Mouse (Mus musculus) heart, adult 9 months (tissue): ENCODE results near the gene Scfd2.

Experiments used
- DNase-seq, 2 experiments: peaks; one replicate each; pipeline ENCODE4 v3.0.0; 2022; ENCODE audit warnings: low spot score in 2 of 2

The Scfd2 gene

GRCm38 (mm10) chr5:74313542-74313941, 218.0 kb downstream of the Scfd2 start:
- DNase-seq, result no peak

DNA sequence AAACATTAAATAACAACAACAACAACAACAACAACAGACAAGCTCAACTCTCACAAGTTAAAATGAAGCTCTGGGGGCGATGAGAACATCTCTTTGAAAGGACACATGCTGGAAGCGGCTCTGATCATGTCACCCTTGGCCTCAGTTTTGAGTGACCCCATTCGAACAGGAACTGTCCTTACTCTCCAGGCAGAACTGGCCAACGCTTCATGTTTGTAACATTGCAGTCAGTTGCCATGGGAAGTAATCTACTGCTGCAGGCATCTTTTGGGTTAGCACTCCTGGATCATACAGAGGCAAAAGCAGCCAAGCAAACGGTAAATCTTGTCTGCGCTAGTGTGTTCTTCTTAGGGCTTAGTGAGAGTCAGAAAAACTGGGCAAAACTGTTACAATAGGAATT, 219.7 kb downstream of the Scfd2 start:
- peak in 1 of 2 experiments; percentile 43 for DNase-seq

DNA sequence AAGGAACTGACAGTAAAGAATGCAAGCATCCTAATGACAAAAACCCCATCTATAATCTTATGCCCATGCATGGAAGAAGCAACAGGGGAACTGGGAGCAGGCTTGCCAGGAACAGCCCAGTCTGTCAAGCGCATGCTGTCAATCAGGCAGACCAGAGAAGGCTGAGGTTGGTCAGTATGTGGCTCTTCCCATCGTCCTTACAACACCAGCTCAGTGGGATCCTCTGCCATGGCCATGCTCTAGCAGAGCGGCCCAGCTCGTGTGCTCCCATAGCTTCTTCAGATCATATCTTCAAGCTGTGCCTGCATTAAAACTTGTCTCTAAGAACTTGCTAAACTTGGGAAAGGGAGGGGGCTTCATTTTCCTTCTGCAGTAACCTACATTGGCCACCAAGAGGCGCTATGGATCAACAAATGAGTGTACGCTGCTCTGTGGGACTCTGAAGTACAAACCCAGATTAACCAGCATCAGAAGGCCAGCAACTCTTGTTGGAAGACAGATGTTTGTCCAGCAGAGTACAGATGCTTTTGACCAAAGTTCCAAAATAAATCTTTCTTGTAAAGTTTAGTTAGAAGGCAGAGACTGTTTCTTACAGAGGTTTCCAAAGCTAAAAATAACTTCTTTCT, 220.2 kb downstream of the Scfd2 start:
- DNase-seq, result peak; percentile 68 to 70

GRCm38 (mm10) chr5:74310101-74310500, 221.5 kb downstream of the Scfd2 start:
- no peak for DNase-seq

DNA sequence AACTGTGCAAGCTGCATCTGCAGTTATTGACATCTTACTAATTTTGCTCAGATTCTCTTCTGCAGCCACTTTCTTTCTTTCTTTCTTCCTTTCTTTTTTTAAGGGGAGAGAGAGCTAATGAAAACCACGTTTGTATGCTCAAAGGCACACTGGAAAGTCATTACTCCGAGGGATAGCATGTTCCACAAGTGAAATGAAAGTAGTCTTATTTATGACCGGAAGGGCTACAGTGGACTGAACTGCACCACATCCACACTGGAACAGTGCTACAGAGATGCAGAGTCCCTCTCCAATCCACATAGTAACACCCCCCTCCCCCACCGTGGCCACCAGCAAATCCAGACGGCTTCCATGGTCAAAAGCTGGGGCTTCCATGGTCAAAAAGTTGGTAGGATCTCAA, 224.3 kb downstream of the Scfd2 start:
- no peak for DNase-seq

- no peak for DNase-seq
These were observed 225.9 kb downstream of the Scfd2 start for GRCm38 (mm10) chr5:74305533-74306189.

- DNase-seq, result peak; percentile 50 to 58
These were observed 226.8 kb downstream of the Scfd2 start for GRCm38 (mm10) chr5:74304767-74305166.

- DNase-seq, result no peak
These were observed 229.2 kb downstream of the Scfd2 start for GRCm38 (mm10) chr5:74302331-74302730.

DNA sequence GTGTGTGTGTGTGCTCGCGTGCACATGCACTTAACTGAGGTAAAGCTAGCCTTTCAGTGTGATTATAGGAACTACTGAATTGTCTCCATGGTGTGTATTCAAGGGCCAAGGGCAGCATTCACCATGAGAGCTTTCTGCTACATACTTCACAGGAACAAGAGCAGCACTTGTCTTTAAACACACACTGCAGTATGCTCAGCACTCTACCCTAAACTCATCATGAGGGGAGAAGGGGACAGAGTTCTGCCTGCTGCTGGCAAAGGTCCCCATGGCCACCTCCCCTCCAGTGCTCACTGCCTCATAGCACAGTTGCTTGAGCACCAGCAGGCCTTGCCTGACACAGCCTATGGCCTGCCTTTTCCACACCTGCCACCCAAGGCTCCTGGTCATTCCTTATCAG, 230.1 kb downstream of the Scfd2 start:
- no peak for DNase-seq

DNA sequence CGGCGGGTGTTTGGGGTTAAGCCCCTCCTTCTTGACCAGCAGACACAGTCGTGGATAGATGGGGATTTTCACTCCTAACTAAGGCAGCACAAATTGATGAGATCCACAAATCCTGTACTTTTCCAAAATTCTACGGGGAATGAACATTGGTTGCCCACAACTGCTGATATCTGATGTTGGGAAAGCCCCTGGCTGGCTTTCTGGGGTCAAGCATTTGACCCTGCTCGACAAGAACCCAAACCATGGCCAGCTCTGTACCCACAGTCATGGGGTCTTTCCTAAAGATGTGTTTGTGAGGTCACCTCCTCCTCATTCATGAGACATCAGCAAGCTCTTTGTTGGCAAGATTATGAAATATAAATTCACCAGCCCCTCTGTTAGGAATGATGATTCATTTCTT, 230.6 kb downstream of the Scfd2 start:
- DNase-seq, result no peak

- DNase-seq, result peak; percentile 60 to 68
These were observed 231.4 kb downstream of the Scfd2 start for GRCm38 (mm10) chr5:74300140-74300539.

GRCm38 (mm10) chr5:74297113-74297512, 234.4 kb downstream of the Scfd2 start:
- no peak for DNase-seq

DNA sequence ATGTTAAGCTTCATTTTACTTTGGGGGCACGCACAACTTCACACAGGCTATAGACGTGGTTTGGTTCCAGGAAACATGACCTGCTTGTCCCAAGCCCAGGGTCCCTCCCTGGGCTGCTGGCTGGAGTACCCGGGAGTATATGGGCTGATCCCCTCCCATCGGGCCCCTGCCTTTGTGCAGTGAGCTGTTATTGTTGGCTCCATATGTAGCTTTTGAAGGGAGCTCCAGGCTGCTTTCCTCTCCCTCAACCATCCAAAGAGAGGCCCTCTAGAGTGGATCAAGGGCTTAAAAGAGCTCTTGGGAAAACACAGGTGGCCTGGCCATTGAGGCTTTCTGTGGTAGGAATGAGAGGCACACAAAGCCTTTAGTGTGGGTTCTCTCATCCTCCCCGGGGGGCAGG, 235.5 kb downstream of the Scfd2 start:
- no peak for DNase-seq

DNA sequence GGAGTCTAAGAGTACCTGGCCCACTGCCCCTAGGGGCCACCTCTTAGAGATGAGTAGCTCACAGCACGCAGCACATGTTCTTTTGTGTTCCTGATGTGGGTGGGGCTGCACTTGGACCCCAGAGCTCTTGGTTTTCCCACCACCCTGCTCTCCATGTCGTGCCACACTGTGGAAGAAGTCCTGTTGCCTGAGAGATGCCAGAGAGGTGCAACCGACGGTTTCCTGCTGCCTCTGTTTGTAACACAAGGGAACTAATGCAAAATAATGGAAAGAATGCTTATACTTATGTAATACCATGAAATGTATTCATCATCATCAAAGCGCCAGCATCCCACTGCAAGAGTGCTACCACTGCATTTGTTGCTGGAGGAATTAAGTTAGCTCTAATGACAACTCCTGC, 238.0 kb downstream of the Scfd2 start:
- DNase-seq, result no peak

GRCm38 (mm10) chr5:74292050-74292449, 239.5 kb downstream of the Scfd2 start:
- no peak for DNase-seq

DNA sequence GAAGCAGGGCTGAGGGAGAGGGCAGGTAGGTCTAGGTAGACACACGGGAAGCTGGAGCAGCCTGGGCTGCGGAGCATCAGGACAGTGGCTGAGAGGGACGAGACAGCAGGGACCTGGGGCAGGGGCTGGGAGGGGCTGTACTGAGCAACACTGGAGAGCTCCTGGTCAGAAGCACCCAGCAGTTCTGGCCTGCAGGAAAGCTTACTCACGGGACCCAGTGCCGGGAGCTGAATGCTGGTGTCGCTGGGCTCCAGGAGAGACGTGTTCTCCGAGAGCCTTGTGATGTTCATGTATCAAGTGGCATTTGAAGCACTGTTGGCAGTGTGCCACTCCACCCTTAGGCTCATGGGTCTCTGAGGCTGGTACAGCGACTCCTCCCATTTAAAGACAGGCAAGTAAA, 240.0 kb downstream of the Scfd2 start:
- no peak for DNase-seq

- no peak for DNase-seq
These were observed 241.6 kb downstream of the Scfd2 start for GRCm38 (mm10) chr5:74289957-74290356.

- no peak for DNase-seq
These were observed 243.4 kb downstream of the Scfd2 start for GRCm38 (mm10) chr5:74288206-74288605.

GRCm38 (mm10) chr5:74286301-74286700, 245.3 kb downstream of the Scfd2 start:
- no peak for DNase-seq

DNA sequence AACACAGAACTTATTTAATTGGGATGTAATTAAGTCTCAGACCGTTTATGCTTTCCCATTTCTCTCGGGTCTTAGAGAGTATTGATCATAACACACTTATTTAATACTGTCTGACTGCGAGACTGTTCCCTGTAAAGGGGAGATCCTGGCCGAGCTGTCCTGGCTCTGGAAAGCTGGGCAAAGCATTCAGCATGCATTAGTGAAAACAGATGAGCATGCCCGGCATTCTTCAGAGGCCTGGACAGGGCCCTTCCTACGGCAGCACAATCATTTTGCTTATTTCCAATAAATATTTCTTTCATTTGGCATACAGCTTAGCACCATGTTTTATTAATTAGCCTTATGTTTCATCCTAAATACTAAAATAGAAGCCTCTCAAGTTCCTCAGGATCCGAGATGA, 245.8 kb downstream of the Scfd2 start:
- no peak for DNase-seq

- DNase-seq, result no peak
These were observed 246.3 kb downstream of the Scfd2 start for GRCm38 (mm10) chr5:74285289-74285688.

DNA sequence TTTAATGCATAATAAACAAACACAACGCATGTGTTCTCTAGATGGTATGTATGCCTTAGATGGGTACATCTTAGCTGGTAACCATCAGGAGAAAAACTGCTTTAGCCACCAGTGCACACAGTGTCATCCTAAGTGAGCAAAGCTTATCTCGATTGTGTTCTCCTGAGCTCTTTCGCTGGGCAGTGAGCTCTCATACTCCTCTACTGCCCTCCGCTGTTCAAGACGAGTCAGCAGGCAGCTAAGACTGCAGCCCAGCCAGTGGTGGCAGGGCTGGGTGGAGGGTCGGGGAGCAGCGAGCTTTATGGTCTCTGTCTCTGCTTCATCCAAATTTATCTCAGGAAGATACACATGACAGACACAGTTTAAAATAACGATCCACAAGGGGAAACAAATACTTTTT, 248.0 kb downstream of the Scfd2 start:
- DNase-seq, result no peak

DNA sequence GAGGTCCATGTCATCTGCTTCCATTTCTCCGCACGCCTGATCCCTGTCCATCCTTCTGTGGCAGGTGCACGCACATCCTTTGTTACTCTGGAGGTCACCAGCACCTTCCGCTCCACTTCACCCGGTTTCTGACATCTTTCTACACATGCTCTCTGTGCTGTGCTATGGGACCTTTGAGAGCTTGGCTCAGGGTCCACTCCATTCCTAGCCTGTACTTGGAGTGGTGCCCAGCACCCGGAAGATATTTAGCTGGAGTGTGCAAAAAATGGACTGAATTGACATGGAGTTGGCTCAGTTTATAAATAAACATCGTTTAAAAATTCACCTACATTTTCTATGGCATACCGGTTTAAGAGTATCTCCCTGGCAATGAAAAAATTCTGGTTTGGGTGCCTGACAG, 250.1 kb downstream of the Scfd2 start:
- no peak for DNase-seq

GRCm38 (mm10) chr5:74279673-74280072, 251.9 kb downstream of the Scfd2 start:
- DNase-seq, result no peak
